Mouse (Mus musculus): ENCODE measurements around the gene Fastkd1. TPM values are rescaled to one million over a fixed set of nuclear protein-coding genes. Genes with fewer than 3 reads are reported as not detected.
"Not testable (repeated sequence)": the region's sequence is repeated elsewhere in the genome, so short reads cannot be mapped to it uniquely, and the experiment has no call there.

The Fastkd1 gene
- total RNA-seq, 2 experiments from 2014 or later = 15.0 to 15.1 TPM

GRCm38 (mm10) chr2:69676713-69677112 is 36.6 kb downstream of the Fastkd1 start:
- DNase-seq (ENCODE audit: low spot score in 2 of 2) = no peak
- intact Hi-C loops (cut with DNase I) = no loop called here

DNA sequence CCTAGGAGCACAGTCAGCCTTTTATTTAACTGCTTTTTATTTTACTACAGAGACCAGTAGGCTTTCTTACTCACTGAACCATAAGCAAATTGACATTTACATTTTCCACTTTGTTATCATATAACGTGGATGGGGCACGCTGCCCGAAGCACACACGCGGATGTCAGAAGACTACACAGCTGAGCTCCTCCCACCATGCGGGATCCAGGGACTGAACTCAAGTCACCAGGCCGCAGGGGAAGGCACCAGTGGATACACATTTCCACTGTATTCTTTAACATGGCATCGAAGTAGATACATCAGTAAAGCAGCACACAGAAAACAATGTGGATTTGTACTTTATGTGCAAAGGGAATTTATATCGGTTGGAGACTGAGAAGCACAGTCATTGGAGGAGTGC is 38.0 kb downstream of the Fastkd1 start:
- intact Hi-C loops (cut with DNase I) = no loop called here
- no peak for DNase-seq (ENCODE audit: low spot score in 2 of 2)

DNA sequence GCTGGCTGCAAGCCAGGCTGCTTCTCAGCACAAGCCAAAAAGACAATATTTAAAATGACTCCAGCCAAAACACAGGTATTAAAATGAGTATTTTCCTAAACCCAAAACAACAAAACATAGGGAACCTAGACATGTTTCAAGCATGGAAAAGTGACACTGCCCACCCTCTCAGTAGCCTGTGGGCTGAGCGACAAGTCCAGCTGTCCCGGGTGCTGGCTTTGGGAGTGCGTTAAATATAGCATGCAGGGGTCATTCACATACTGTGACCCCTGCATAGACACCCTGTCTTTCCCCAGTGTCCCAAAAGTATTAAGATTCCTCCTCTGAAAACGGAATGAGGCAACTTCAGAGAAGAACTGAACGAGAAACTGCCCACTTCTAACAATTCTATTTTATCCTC is 39.6 kb downstream of the Fastkd1 start:
- intact Hi-C loops (cut with DNase I) = no loop called here

GRCm38 (mm10) chr2:69669853-69670252 is 43.5 kb downstream of the Fastkd1 start, which contains the start of gene Klhl41:
Gene Klhl41 (plus strand): TSS chr2:69670120.
- DNase-seq (ENCODE audit: low spot score in 2 of 2) = no peak
- intact Hi-C loops (cut with DNase I) = no loop called here

More for the DNA sequence above, 39.6 kb downstream of the Fastkd1 start:
- DNase-seq (ENCODE audit: low spot score in 2 of 2) = no peak

DNA sequence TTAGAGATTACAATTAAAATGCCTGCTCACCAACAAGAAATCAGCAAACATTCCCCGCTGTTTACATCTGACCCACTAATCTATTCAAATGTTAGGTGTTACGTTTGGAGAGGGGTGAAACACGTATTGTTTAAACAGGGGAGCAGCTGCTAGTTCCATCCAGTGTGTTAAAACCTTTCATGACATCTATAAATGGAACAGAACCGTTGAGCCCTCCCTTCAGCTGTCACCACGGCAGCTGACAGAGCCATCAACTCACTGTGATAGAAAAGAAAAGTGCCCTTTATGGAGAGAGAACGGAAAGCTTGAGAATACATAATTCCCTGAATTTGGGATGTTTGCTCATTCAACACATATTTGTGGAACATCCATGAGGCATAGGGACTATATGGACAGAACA is 44.9 kb downstream of the Fastkd1 start:
- intact Hi-C loops (cut with DNase I) = no loop called here

DNA sequence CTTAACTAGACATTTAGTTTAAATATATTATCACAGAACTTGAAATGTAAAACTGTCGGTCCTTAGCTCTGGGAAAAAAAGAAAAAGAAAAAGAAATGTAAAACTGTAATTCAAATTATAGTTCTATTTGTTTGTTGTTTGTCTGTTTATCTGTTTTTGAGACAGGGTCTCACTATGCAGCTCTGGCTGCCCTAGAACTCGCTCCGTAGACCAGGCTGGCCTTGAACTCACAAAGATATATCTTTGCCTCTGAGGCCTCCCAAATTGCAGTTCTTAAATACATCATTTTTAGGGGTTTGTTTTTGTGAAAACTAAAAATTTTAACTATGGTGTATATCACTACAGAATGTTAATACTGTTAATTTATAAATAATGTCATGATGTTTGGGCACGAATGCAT is 45.7 kb downstream of the Fastkd1 start:
- intact Hi-C loops (cut with DNase I) = no loop called here
- no peak for DNase-seq (ENCODE audit: low spot score in 2 of 2)

More for the DNA sequence above, 44.9 kb downstream of the Fastkd1 start:
- no peak for DNase-seq (ENCODE audit: low spot score in 2 of 2)

- no peak for DNase-seq (ENCODE audit: low spot score in 2 of 2)
- intact Hi-C loops (cut with DNase I) = no loop called here
These were observed 49.4 kb downstream of the Fastkd1 start for GRCm38 (mm10) chr2:69663827-69664476.

DNA sequence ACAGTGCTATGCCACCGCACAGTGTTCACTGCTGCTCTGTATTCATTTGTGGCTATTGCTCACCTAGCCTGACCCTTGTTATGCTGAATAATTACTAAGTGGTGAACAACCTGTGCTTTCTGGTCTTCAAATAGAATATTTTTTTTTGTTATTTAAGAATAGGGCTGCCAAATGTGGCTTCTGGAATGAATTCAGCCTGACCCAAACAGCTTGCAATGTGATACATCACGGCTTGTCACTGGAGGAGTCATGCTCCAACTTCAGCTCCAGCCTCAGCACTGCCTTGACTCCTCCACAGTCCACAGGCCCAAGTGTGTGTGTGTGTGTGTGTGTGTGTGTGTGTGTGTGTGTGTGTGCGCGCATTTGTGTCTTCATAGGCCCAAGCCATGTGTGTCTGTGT is 54.0 kb downstream of the Fastkd1 start:
- no peak for DNase-seq (ENCODE audit: low spot score in 2 of 2)
- intact Hi-C loops (cut with DNase I) = no loop called here

- intact Hi-C loops (cut with DNase I) = loop anchor here (5.0 kb wide), 1 partner anchor 73 kb away; the partner anchor contains the start of gene Ppig
- no peak for DNase-seq (ENCODE audit: low spot score in 2 of 2)
These were observed 63.6 kb downstream of the Fastkd1 start for GRCm38 (mm10) chr2:69649716-69650115.

DNA sequence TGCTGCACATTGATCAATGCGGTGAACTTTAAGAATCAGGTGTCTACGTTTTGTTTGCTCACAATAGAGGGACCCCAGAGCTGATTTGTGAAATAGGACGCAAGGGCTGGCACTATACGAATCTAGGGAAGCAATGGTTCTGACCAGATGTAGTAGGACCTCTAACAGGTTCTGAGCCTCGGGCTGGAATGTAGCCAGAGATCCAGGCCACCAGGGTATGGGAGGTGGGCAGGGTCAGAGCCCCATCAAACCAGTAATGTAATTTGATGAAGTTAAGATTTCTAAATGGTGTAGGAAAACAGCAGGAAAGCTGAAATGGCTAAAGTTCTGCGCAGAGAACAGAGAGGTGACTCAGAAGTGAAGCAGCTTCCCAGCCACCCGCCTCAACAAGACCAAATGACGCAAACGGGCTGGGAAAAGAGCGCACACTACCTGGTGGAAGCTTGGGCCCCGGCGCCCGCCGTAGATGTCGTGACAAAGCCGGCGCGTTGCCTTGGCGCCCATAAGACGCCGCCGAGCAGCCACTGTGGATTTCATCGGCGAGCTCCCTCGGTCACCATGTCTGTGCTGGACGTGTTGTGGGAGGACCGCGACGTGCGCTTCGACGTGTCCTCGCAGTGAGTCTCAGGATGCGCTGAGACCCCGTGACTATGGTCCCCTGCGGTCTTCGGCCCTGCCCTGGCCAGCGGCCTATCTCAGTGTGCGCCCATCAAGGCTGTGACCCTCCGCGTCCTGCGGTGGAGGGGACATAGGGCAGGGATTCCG is 66.4 kb downstream of the Fastkd1 start, which contains the start of gene Bbs5:
Gene Bbs5 (plus strand): TSS at position 446 of the 765 bp plus-strand sequence.
- intact Hi-C loops (cut with DNase I) = loop anchor here (5.0 kb wide), 1 partner anchor 75 kb away; the partner anchor contains the start of gene Ppig
- peak; percentile 95 to 98 for DNase-seq (ENCODE audit: low spot score in 2 of 2)

- no peak for DNase-seq (ENCODE audit: low spot score in 2 of 2)
- intact Hi-C loops (cut with DNase I) = loop anchor here (5.0 kb wide), 1 partner anchor 77 kb away; the partner anchor contains the start of gene Ppig
These were observed 68.2 kb downstream of the Fastkd1 start for GRCm38 (mm10) chr2:69644968-69645617.

GRCm38 (mm10) chr2:69640100-69640499 is 73.2 kb downstream of the Fastkd1 start:
- no peak for DNase-seq (ENCODE audit: low spot score in 2 of 2)
- intact Hi-C loops (cut with DNase I) = no loop called here

DNA sequence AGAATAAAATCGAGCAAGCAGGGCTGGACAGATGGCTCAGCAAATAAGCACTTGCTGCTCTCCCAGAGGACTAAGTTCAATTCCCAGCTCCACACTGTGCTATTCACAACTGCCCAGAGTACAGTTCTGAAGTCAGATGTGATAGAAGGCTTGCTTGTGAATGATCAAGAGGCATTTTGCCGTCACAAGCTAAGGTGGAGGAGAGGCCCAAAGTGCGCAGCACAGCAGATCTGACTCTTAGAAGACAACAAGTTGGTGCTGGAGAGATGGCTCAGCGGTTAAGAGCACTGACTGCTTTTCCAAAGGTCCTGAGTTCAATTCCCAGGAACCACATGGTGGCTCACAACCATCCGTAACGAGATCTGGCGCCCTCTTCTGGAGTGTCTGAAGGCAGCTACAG is 75.3 kb downstream of the Fastkd1 start:
- not testable (repeated sequence) for DNase-seq (ENCODE audit: low spot score in 2 of 2)
- intact Hi-C loops (cut with DNase I) = loop anchor here (1.0 to 10.0 kb wide), 3 partner anchors 17 to 924 kb away; no protein-coding TSS in a partner anchor

Other genes starting within 250 kb of the Fastkd1 start
- gene Lrp2, start 127.5 kb downstream of the Fastkd1 start, total RNA-seq (2021) = under 1 TPM; 0.14 to 0.44 TPM
- gene Bbs5, start 66.3 kb downstream of the Fastkd1 start, total RNA-seq (2021) = 10 to 100 TPM; 22.6 to 28.3 TPM
- under 1 TPM; 0.85 to 0.87 TPM for gene Klhl41, start 43.4 kb downstream of the Fastkd1 start, total RNA-seq (2021)
- gene Ppig, start 9.0 kb upstream of the Fastkd1 start, total RNA-seq (2021) = 10 to 100 TPM; 68.0 to 68.5 TPM
- gene Ccdc173, start 76.1 kb upstream of the Fastkd1 start, total RNA-seq (2021) = 1 to 10 TPM; 2.1 to 2.9 TPM
- gene Phospho2, start 76.1 kb upstream of the Fastkd1 start, total RNA-seq (2021) = 10 to 100 TPM; 23.0 to 24.7 TPM
- 10 to 100 TPM; 64.3 to 65.9 TPM for gene Klhl23, start 108.4 kb upstream of the Fastkd1 start, total RNA-seq (2021)
- gene Ssb, start 148.0 kb upstream of the Fastkd1 start, total RNA-seq (2021) = 100 to 1,000 TPM; 119 to 125 TPM
- 10 to 100 TPM; 10.5 to 14.2 TPM for gene Mettl5, start 172.1 kb upstream of the Fastkd1 start, total RNA-seq (2021)
- 100 to 1,000 TPM; 137 to 146 TPM for gene Ubr3, start 183.7 kb upstream of the Fastkd1 start, total RNA-seq (2021)

All from left cerebral cortex, postnatal 25 days (tissue).